Mouse (Mus musculus) kidney, adult 2 months (tissue): ENCODE measurements at regions not wholly inside any gene's neighbourhood (a gene's known extent, or its start where the extent isn't known, plus 50 kb on each side); places are given as distances from the start of the nearest gene placed in this dataset.

Experiments
- CTCF ChIP-seq: fragments of 200-500 bp; conservative IDR thresholded peaks from 2 replicates; pipeline ENCODE4 v1.5.1; 2011; ENCODE audit warnings: low read depth, mild to moderate bottlenecking, control low read depth, low read length, moderate library complexity, mixed read lengths; ENCODE audit not compliant: insufficient read depth, insufficient read length
- POLR2A ChIP-seq: fragments of 200-500 bp; IDR thresholded peaks from one replicate; pipeline ENCODE4 v1.6.1; 2011; ENCODE audit warnings: low read depth, low read length, control low read depth

GRCm38 (mm10) chr8:90512594-90512993, 164.5 kb upstream of the Tox3 start:
- TF ChIP-seq POLR2A: no peak
- TF ChIP-seq CTCF: no peak
